Mouse (Mus musculus) subcutaneous adipose tissue, adult 2 months (tissue): ENCODE results near the gene Cdyl. TPM values are rescaled to one million over a fixed set of nuclear protein-coding genes. Genes with fewer than 3 reads are reported as not detected.

Experiments
- polyA plus RNA-seq: library from polyadenylated mRNA; depleted of rRNA; stranded (reverse); fragments of >200 nt; gene quantifications from 2 replicates; pipeline ENCODE4 v1.2.3, GENCODE M21; 2012; ENCODE audit warnings: low replicate concordance; rRNA removed

Gene Cdyl
- 4.5 and 7.2 TPM in 2 replicates for polyA plus RNA-seq

DNA sequence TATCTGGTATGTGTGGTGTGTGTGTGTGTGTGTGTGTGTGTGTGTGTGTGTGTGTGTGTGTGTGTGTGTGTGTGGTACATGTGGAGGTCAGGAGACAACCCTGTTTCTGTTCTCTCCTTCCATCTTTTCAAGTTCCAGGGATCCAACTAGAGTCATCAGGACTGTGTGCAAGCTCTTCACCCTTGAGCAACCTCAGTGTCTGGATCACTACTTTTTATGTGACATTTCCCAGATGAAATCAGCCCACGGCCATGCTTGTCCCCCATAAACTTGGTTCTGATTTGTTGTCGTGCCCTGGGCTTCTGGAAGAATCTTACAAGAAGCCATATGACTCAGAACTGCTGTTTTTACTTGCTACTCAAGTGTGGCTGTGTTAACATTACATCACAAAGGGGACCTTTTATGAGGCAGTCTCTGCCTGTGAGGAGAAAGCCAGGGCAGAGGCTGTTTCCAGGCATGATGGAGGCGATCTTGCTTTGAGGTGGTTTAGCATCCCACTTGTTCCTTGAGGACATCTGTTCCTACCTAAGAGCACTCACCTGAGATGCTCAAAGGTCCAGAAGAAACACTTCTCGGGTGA lies at the start of gene Cdyl:
Gene Cdyl, plus strand, starts transcription at position 428 of the 580 bp plus-strand sequence.

DNA sequence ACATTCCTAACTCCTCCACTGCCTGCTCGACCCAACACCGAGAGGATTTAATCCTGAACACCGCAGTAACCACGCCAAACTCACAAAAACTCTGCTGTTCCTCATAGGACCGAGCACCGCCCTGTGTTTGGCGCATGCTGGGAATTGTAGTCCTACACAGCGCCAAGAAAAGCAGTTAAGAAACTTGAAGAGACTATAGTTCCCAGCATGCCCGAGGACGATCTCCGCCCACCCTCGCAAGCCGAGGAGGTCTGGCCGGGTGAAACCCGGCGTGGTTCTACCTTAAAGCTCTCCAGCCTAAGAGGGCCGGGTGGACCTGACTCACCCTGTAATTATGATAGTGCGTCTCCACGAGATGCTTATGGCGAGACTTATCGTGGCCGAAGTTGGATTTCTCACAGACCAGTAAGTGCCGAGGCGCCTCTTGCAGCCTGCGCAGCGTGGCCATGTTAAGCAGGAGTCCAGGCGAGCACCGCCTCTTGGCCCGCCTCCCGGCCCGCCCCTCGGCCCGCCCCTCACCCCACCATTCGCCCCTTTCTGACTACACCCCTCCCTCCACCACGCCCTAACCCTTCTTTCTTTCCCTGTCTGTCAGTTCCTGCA lies 246.3 kb downstream of the Cdyl start, which contains the start of gene Rpp40:
Gene Rpp40, minus strand, starts transcription at position 481 of the 603 bp plus-strand sequence.

Other genes with a start within 250 kb of the Cdyl start
- gene Rpp40, start 246.5 kb downstream of the Cdyl start, polyA plus RNA-seq, result 6.7 and 9.5 TPM in 2 replicates